Mouse (Mus musculus) brain, embryonic 18.5 days (tissue): Measurements from ENCODE around the gene Ttc29.

Experiments
- DNase-seq: peaks from one replicate; pipeline ENCODE4 v3.0.0-alpha.2; 2012; ENCODE audit warnings: low read depth, low spot score

The Ttc29 gene

GRCm38 (mm10) chr8:78423937-78424336 lies 210.8 kb downstream of the Ttc29 start:
- no peak for DNase-seq

DNA sequence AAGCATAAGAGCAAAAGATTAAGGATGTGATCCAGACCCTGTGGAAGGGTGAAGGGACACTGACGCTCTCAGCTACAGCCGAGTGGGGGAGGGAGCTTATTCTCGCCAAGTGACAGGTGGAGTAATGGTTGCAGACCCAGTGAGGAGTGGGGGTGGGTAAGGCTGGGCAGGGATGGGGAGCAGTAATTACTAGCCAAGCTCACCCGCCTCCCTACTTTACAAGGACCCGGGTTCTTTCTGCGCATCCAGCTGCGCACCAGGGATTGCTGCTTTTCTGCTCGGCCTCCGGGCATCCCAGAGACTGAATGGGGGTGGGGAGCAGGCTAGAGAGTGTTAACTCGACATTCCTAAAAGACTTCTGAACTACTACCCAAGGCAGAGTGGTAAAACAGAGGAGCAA lies 213.4 kb downstream of the Ttc29 start:
- no peak for DNase-seq

DNA sequence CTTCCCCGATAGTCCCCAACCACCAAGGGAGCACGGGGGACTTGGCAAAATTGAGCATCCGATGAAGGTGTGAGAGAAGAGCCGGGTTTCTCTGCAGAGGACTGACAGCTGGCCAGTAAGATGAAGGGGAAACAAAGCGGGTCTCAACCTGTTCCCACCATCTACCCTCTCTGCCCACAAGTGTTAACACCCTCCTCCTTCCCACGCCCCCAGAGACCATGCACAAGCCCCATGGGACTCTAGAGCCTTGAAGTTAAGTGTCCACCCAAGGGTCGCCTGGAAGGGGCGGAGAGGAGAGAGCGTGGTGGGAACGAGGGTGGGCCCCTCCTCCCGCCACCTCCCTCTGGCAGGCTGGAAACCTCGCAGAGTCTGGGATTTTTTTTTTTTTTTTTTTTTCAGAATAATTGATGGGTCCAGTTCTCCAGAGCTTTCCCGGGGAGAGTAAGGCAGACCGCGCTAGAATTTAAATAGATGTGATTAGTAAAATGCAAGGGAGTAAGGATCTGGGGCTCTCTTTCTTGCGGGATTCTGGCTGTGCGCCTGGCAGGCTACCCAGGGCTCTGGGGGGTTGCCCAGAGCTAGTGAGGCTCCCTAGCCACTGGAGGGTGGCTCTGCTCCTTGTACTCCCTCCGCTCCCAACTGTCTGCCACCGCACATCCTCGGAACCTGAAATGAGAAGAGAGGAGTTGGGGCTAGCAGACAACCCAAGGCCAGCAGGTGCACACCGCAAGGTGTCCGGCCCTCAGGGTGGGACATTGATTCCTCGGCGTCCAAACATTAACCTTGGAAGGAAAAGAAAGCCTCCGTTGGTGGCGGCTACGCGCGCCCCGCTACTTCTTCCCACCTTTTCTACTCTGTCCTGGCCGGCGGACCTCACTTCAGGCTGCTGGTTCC lies 214.0 kb downstream of the Ttc29 start:
- no peak for DNase-seq

DNA sequence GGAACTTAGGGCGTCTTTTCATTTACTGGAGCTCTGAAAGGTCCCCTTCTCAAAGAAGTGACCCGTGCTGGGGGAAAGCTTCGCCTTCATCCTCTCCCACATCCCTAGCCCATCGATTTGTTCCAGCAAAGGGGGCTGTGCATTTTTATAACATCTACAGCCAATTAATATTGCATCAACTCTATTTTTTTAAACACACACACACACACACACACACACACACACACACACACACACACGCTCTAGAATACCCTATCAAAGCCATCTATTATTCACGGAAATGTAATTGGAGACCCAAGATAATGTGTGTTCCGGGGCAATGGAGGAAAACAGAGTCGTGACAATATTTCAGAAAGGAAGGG lies 214.7 kb downstream of the Ttc29 start:
- no peak for DNase-seq

GRCm38 (mm10) chr8:78428148-78428547 lies 215.1 kb downstream of the Ttc29 start:
- DNase-seq: no peak

GRCm38 (mm10) chr8:78431356-78431755 lies 218.3 kb downstream of the Ttc29 start:
- DNase-seq: no peak

DNA sequence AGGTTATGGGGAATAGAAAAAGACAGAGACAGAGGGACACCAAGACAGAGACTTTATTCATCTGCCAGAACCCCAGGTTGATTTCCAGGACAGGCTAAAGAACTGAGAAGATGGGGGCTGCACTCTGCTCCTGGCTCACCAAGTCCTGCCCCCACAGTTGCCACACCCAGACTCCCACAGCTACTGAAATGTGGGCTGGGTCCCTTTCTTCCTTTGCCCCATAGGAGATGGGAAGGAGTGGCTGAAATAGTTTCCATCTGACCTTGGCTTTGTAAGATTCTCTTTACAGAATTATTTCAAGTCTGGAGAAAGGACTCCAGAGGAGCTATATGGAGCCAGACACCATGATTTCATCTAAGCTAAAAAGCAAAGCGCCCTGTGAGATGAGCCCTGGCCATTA lies 219.4 kb downstream of the Ttc29 start:
- no peak for DNase-seq

DNA sequence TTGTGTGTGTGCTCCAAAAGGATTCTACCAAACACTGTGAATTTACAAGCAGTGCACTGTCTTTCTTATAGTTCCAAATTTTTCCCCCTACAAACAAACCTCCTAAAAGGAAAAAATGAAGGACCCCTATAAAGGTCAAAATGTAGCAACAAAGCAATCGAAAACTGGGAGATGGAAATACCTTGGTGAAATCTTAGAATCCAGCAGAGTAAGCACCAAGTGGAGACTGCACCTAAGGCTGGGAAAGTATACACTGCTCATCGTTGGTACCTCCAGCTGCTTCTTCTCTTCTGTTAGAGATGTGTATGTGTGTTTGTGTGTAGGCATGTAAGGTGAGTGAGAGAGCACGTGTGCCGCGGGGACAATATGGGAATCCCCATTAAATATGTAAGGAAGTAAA lies 220.2 kb downstream of the Ttc29 start:
- no peak for DNase-seq

- DNase-seq: no peak
Observed at GRCm38 (mm10) chr8:78434340-78434739, 221.2 kb downstream of the Ttc29 start.

DNA sequence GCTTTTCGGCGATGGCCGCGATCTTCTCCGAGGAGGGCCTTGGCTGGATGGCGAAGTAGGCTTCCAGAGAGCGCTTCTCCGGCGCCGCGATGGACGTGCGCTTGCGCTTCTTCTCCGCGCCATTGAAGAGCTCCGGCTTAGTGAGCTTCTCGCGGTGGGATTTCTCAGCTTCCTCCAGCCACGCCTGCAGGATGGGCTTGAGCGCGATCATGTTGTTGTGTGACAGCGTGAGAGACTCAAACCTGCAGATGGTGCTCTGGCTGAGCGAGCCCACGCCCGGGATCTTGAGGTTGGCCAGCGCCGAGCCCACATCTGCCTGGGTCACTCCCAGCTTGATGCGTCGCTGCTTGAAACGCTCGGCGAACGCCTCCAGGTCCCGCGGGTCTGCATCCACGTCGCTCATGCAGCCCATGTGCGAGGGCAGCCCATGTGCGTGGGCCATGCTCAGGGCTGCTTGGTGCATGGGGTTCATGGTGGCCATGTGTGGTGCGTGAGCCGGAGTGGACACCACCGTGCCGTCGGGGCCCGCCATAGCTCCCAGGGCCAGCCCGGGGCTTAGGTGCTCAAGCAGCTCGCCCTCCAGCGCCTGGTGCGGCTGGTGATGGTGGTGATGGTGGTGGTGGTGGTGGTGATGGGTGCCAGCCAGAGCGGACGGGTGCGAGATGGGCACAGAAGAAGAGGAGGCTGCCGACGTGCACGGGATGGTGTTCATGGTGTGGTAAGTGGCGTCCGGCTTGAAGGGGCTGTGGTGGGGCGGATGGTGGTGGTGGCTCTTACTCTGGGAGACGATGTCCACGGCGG lies 221.9 kb downstream of the Ttc29 start:
- DNase-seq: no peak

- no peak for DNase-seq
Observed at GRCm38 (mm10) chr8:78435624-78435960, 222.5 kb downstream of the Ttc29 start.

DNA sequence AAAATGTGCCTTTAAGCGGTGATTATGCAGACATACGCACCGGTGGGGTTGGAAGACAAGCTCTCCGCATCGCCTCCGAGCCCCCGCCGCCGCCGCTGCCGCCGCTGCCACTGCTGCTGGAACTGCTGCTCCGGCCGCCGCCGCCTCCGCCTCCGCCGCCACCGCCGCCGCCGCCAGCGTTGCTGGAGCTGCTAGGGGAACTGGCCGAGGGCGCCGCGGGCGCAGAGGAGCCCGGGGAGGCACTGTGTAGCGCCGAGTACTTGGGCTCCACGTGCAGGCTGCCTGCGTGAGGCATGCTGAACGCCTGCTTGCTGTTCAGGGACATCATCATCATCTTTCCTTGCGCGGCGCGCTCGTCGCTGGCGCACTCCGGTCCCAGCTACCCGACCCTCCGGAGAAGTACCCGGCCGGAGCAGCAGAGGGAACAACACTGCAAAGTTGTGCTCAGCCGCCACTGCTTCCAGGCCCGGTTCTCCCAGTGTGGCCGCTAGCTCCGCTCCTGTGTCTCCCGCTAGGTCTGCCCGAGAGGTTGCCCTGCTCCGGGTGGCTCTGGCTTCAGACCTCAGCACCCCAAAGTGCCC lies 223.1 kb downstream of the Ttc29 start, which contains the start of gene Pou4f2:
Gene Pou4f2, minus strand, starts transcription at position 575 of the 581 bp plus-strand sequence.
- DNase-seq: no peak

GRCm38 (mm10) chr8:78436661-78437060 lies 223.6 kb downstream of the Ttc29 start:
- DNase-seq: no peak

GRCm38 (mm10) chr8:78437140-78438045 lies 224.3 kb downstream of the Ttc29 start:
- DNase-seq: no peak

- DNase-seq: no peak
Observed at GRCm38 (mm10) chr8:78438121-78438520, 225.0 kb downstream of the Ttc29 start.

GRCm38 (mm10) chr8:78442781-78443180 lies 229.7 kb downstream of the Ttc29 start:
- no peak for DNase-seq
